Mouse (Mus musculus) kidney, adult 8-10 months (tissue): ENCODE data around the gene Tprg.

Source experiments
- DNase-seq, 2 experiments: peaks; one replicate each; pipeline ENCODE4 v3.0.0; 2022

Gene Tprg

GRCm38 (mm10) chr16:25426261-25426660, 139.6 kb downstream of the Tprg start:
- DNase-seq: peak; percentile 54 to 63

- no peak for DNase-seq
Observed at GRCm38 (mm10) chr16:25440039-25440438, 153.4 kb downstream of the Tprg start.

- peak; percentile 44 to 47 for DNase-seq
Observed at GRCm38 (mm10) chr16:25445580-25445979, 159.0 kb downstream of the Tprg start.

- DNase-seq: peak in 1 of 2 experiments; percentile 18
Observed at GRCm38 (mm10) chr16:25451511-25451910, 164.9 kb downstream of the Tprg start.

- no peak for DNase-seq
Observed at GRCm38 (mm10) chr16:25464732-25465131, 178.1 kb downstream of the Tprg start.

GRCm38 (mm10) chr16:25465435-25466139, 179.0 kb downstream of the Tprg start:
- DNase-seq: no peak

GRCm38 (mm10) chr16:25468040-25468439, 181.4 kb downstream of the Tprg start:
- no peak for DNase-seq

- DNase-seq: no peak
Observed at GRCm38 (mm10) chr16:25468662-25469061, 182.0 kb downstream of the Tprg start.
